9 mouse cellular contexts compared by ENCODE assay signal in the genomic region with DNA sequence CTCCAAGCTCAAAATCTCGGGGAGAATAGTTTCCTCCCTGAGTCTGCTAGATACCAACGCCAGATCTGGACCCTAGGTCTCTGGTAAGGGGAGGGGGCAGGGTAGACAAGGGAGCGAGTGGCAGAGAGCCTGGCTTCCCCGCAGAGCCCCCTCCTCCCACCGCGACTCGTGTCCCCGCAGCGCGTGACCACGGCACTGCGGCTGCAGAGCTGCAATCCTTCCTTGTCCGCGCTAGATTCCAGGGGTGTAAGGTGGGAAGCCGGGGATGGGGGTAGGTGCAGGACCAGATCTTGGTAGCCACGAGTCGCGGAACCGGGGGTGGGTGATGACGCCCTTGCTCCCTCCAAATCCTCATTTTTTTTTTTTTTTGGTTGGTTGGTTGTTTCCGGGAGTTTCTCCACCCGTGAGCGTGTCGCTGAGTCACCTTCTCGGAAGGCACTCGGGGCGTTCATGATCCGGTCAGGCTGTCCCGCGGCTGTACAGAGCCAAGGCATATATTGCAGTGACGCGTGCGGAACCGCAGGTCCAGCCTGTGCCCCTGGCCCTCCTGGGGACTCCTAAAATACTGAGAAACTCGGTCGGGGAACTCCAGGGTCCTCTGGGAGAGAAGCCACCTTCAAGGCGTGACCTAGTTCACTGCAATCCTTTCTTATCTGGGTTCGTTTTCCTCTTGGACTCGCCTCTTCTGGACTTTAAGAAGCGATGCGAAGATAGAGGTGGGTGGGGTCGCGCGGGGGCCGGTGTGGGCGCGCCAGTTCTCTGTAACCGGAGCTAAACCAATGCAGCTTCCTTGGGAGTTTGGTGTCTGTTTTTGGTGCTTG. TPM values are rescaled to one million over a fixed set of nuclear protein-coding genes. Genes with fewer than 3 reads are reported as not detected.
DNase-seq lines count a peak whose midpoint lies in the region; TF ChIP-seq lines count a peak whose summit lies in the region.
"Had no signal": no experiment of that assay in that cellular context is flagged by ENCODE, and none has a peak within 500 bp of the region (broad histone marks: within the 10 kb centered on the region; RNA-seq: fewer than 3 reads in every experiment).

No protein-coding gene starts in this region.

- H3K4me3 ChIP-seq in myocyte, result peak overlapping the region; percentile 76

- H3K27me3 ChIP-seq in myocyte (ENCODE audit: control insufficient read depth, insufficient read depth, insufficient read length), result no peaks in the 10 kb centered on the region

- no peak overlapping the region for H3ac ChIP-seq in myocyte (ENCODE audit: control insufficient read depth, insufficient read length)

- TF ChIP-seq POLR2A in myocyte (IDR thresholded peaks at IDR 0.05; ENCODE audit: insufficient read length, low read depth), result no peak

- H3K79me2 ChIP-seq in myocyte (ENCODE audit: control insufficient read depth, insufficient read depth), result no peaks in the 10 kb centered on the region

- peak; percentile 30 for DNase-seq in adrenal gland, adult 2 months
- no peak for DNase-seq in adrenal gland, postnatal 25 days
- peak; percentile 28 to 39 for DNase-seq in urinary bladder, postnatal 36 days (ENCODE audit: low spot score in 2 of 2)
- no peak for DNase-seq in urinary bladder, postnatal 25 days (ENCODE audit: low spot score)
- DNase-seq in kidney, postnatal 14 days, result peak; percentile 27
- DNase-seq in layer of hippocampus, postnatal 25 days (ENCODE audit: extremely low spot score in 1 of 2, low spot score in 1 of 2), result no peak
- no peak for DNase-seq in ovary, adult 18-20 months (ENCODE audit: low spot score)

- H3K4me2 ChIP-seq in myocyte (ENCODE audit: low read depth), result peak overlapping the region; percentile 100

- no peaks in the 10 kb centered on the region for H3K36me3 ChIP-seq in myocyte (ENCODE audit: control insufficient read depth, insufficient read depth)

TF ChIP-seq in myocyte, 11 proteins besides CTCF, POLR2A, EP300 and RAD21:
- TF ChIP-seq REST (IDR thresholded peaks at IDR 0.05; ENCODE audit: insufficient read depth, insufficient read length) (no peak), TCF3 (IDR thresholded peaks at IDR 0.05; ENCODE audit: insufficient read length, low read depth) (no peak), MAX (IDR thresholded peaks at IDR 0.05; ENCODE audit: low read depth) (no peak), POLR2AphosphoS2 (IDR thresholded peaks at IDR 0.05; ENCODE audit: insufficient read length, low read depth) (no peak), E2F4 (IDR thresholded peaks at IDR 0.05; ENCODE audit: insufficient read depth) (no peak), MYOD1 (IDR thresholded peaks at IDR 0.05; ENCODE audit: control insufficient read depth in 1 of 3, insufficient read length in 2 of 3, low read depth in 2 of 3) (no peak), MYOG (IDR thresholded peaks at IDR 0.05; ENCODE audit: control insufficient read depth in 1 of 3, insufficient read depth in 1 of 3, insufficient read length in 2 of 3, low read depth in 2 of 3) (no peak), SRF (IDR thresholded peaks at IDR 0.05; ENCODE audit: control insufficient read depth, insufficient read length, low read depth) (no peak), TCF12 (IDR thresholded peaks at IDR 0.05; ENCODE audit: insufficient read depth, poor library complexity, severe bottlenecking) (no peak), CEBPB (IDR thresholded peaks at IDR 0.05; ENCODE audit: insufficient read depth, poor library complexity, severe bottlenecking) (no peak), USF1 (IDR thresholded peaks at IDR 0.05; ENCODE audit: low read depth) (no peak)

RNA-seq across cellular contexts. Expression of a gene that starts 0.9 kb away (rescaled TPM):
- total RNA-seq in adrenal gland, adult 2 months (2021), result 1 to 10 TPM; 2.4 to 2.6 TPM
- polyA plus RNA-seq in adrenal gland, adult 2 months (2012; rRNA removed), result 3.7 and 4.1 TPM in 2 replicates
- total RNA-seq in adrenal gland, postnatal 25 days (2021), result 0.57 and 1.5 TPM in 2 replicates
- 24.5 TPM for polyA plus RNA-seq in myocyte (2012; fragmentation: generic; extraction: Trizol)
- 1 to 10 TPM; 1.3 to 2.1 TPM for total RNA-seq in layer of hippocampus, postnatal 25 days (2021)

RNA-seq across cellular contexts. Expression of a gene that starts 37.6 kb away (rescaled TPM):
- total RNA-seq in adrenal gland, adult 2 months (2021), result 10 to 100 TPM; 76.0 to 85.0 TPM
- polyA plus RNA-seq in adrenal gland, adult 2 months (2012; rRNA removed), result 223 and 257 TPM in 2 replicates
- total RNA-seq in adrenal gland, postnatal 25 days (2021), result 112 TPM in 2 replicates
- 78.2 TPM for polyA plus RNA-seq in myocyte (2012; fragmentation: generic; extraction: Trizol)
- 10 to 100 TPM; 76.4 to 88.4 TPM for total RNA-seq in layer of hippocampus, postnatal 25 days (2021)

RNA-seq across cellular contexts. Expression of a gene that starts 49.7 kb away (rescaled TPM):
- 10 to 100 TPM; 24.9 to 26.7 TPM for total RNA-seq in adrenal gland, adult 2 months (2021)
- 21.8 and 24.6 TPM in 2 replicates for polyA plus RNA-seq in adrenal gland, adult 2 months (2012; rRNA removed)
- total RNA-seq in adrenal gland, postnatal 25 days (2021), result 32.7 and 34.1 TPM in 2 replicates
- polyA plus RNA-seq in myocyte (2012; fragmentation: generic; extraction: Trizol), result 27.1 TPM
- total RNA-seq in layer of hippocampus, postnatal 25 days (2021), result 10 to 100 TPM; 97.0 to 97.1 TPM

RNA-seq across cellular contexts. Expression of a gene that starts 54.7 kb away (rescaled TPM):
- not detected for total RNA-seq in adrenal gland, adult 2 months (2021)
- 0.40 TPM in 1 of 2 replicates, not detected in the other for polyA plus RNA-seq in adrenal gland, adult 2 months (2012; rRNA removed)
- total RNA-seq in adrenal gland, postnatal 25 days (2021), result not detected in 2 replicates
- not detected for polyA plus RNA-seq in myocyte (2012; fragmentation: generic; extraction: Trizol)
- under 1 TPM; 0.32 to 0.68 TPM for total RNA-seq in layer of hippocampus, postnatal 25 days (2021)
- total RNA-seq: hematopoietic stem cell, adult 5-6 weeks had no signal

Comparison
In these comparisons a context has a peak if more than half of its experiments do, and no peak if none do; other contexts are left out.
1. DNase-seq: peak in adrenal gland, adult 2 months (single experiment), urinary bladder, postnatal 36 days (2 of 2) and kidney, postnatal 14 days (single experiment); none in adrenal gland, postnatal 25 days (single experiment), urinary bladder, postnatal 25 days (single experiment), layer of hippocampus, postnatal 25 days (0 of 2) and ovary, adult 18-20 months (single experiment).